Mouse (Mus musculus): Measurements from ENCODE around the gene Dnajc4.

DNA sequence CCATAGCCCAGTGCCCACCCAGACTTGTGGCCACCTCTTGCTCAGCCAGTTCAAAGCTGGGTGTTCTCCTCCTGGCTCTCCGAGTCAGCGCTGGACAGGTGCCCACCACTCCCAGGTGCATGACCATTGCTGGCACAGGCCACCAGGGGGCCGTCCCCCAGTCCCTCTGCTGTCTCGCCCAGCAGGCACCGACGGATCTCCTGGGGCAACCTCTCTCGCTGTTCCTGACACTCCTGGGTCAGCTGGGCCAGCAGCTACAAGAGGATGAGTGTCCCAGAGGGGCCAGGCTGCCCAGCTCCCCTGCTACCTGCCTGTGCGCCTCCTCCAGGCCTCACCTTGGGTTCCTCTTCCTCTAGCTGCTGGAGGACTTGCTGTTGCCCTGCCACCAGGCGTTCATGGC lies 38.3 kb downstream of the Dnajc4 start:
- TF ChIP-seq POLR2A (IDR thresholded peaks at IDR 0.05; ENCODE audit: low read depth, low read length) (no peak), CTCF (IDR thresholded peaks at IDR 0.05; ENCODE audit: extremely low read depth, insufficient read depth, insufficient read length, insufficient replicate concordance) (no peak)
